Mouse (Mus musculus) liver, postnatal 0 days (tissue): ENCODE measurements around the gene Mras. TPM values are rescaled to one million over a fixed set of nuclear protein-coding genes. Genes with fewer than 3 reads are reported as not detected.

Source experiments
- ATAC-seq: fragments of 200-750 bp; cut with Nextera tagmentation; 2 replicates; pipeline ENCODE4 v1.8.0; 2017; ENCODE audit warnings: mild to moderate bottlenecking, moderate library complexity
- DNase-seq: peaks from one replicate; pipeline ENCODE4 v3.0.0-alpha.2; 2016
- H3K27ac ChIP-seq: fragments of 300-500 bp; sonication (generic); 2 replicates; pipeline ENCODE4 v1.5.1; 2014; ENCODE audit warnings: antibody characterized with exemption, moderate library complexity, mild to moderate bottlenecking, low read depth
- H3K27me3 ChIP-seq: fragments of 300-500 bp; sonication (generic); 2 replicates; pipeline ENCODE4 v1.6.1; 2014; ENCODE audit warnings: low read length, control low read depth, mixed read lengths; ENCODE audit not compliant: insufficient read depth
- H3K36me3 ChIP-seq: fragments of 300-500 bp; sonication (generic); replicated peaks from 2 replicates; pipeline ENCODE4 v1.6.1; 2014; ENCODE audit warnings: mild to moderate bottlenecking, control low read depth, low read length, moderate library complexity, mixed read lengths; ENCODE audit not compliant: insufficient read depth
- H3K4me1 ChIP-seq: fragments of 300-500 bp; sonication (generic); 2 replicates; pipeline ENCODE4 v1.6.1; 2014; ENCODE audit warnings: antibody characterized with exemption, mild to moderate bottlenecking, control low read depth; ENCODE audit not compliant: insufficient read depth
- H3K4me2 ChIP-seq: fragments of 300-500 bp; sonication (generic); 2 replicates; pipeline ENCODE4 v1.6.1; 2014; ENCODE audit warnings: low read depth, mild to moderate bottlenecking, low read length, moderate library complexity, mixed read lengths
- H3K4me3 ChIP-seq: fragments of 300-500 bp; sonication (generic); 2 replicates; pipeline ENCODE4 v1.5.1; 2014; ENCODE audit warnings: low read depth, low read length
- H3K9ac ChIP-seq: fragments of 300-500 bp; sonication (generic); replicated peaks from 2 replicates; pipeline ENCODE4 v1.6.1; 2014; ENCODE audit warnings: mild to moderate bottlenecking, moderate library complexity
- H3K9me3 ChIP-seq: fragments of 300-500 bp; sonication (generic); 2 replicates; pipeline ENCODE4 v1.6.1; 2016; ENCODE audit warnings: mild to moderate bottlenecking, control low read depth, low read length, mixed read lengths
- CTCF ChIP-seq: sonication (generic); IDR thresholded peaks from 2 replicates; pipeline ENCODE4 v1.5.1; 2016; ENCODE audit warnings: antibody characterized with exemption, low read depth
- EP300 ChIP-seq: IDR thresholded peaks from 2 replicates; pipeline ENCODE4 v1.6.1; 2016; ENCODE audit warnings: antibody characterized with exemption, low read depth, mild to moderate bottlenecking
- WGBS: fragments of 180-500 bp; shearing (Covaris S2); extraction: QIAGEN DNeasy Blood & Tissue Kit; methylation state at CpG from one replicate; pipeline ENCODE4 v1.1.7; 2014; ENCODE audit not compliant: insufficient replicate concordance; 5-methylcytosine and 5-hydroxymethylcytosine counted together
- polyA plus RNA-seq: library from polyadenylated mRNA; unstranded; fragments of >200 nt; fragmentation: Nextera tagmentation; extraction: Ambion mirVana; gene quantifications from 2 replicates; pipeline ENCODE4 v1.2.1, GENCODE M21; 2015

The Mras gene
- polyA plus RNA-seq, 1 experiment from 2014 or later, result 1.0 TPM

DNA sequence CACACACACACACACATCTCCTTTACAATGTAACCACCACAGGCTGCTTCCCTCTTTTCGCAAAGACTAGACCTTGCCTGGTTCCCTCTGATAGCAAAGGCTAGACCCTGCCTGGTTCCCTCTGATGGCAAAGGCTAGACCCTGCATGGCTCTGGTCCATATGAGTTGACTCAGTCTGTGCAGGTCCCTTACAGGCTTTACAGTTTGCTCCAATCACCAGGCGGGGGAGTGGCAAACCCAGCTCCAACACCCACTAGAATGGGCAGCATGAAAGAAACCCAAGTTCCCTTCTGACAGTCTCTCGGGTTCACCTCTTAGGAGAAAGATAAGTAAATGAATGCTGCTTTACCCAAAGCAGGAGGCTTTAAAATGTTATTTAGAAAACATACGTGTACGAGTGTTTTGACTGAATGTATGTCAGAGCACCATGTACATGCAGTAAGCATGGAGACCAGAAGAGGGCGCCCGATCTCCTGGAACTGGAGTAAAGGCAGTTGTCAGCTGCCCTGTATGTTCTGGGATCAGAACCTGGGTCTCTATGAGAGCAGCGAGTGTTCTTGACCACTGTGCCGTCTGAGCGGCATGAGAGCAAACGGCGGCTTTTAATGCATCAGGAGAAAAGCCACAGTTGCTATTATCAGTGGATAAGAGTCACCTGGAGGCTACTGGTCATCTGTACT is 21.5 kb upstream of the Mras start:
- Histone ChIP-seq H3K36me3 (no peaks in the 10 kb centered on the region), H3K9me3 (no peaks in the 10 kb centered on the region), H3K9ac (no peak overlapping the region), H3K4me3 (no peak overlapping the region), H3K4me2 (no peak overlapping the region), H3K4me1 (no peaks in the 10 kb centered on the region), H3K27ac (no peak overlapping the region), H3K27me3 (no peaks in the 10 kb centered on the region)
- peak; percentile 75 for DNase-seq
- TF ChIP-seq CTCF (peak; percentile 83), EP300 (no peak)
- ATAC-seq, result 0 out of 2 replicates have a peak, but pooled peaks have one; percentile 41
- WGBS, result 33% methylated on average over 12 of the region's 12 CpGs

DNA sequence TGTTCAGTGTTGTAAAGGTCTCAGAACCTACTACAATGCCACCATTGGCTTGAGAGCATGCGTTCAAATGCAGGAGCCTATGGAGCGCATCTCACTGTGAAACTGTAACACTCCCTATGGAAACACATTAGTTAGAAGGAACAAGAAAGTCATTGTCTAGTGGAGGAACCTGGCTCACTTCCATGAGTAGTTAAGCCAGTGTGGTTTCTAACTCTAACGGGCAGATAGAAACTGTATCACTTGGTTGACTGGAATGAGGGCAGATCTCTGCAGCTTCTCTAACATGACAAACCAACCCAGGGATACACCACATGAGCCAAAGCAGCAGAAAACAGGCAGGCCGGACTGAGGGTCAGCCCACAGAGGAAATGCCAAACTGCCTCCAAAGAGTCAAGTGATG is 17.0 kb upstream of the Mras start:
- no peaks in the 10 kb centered on the region for H3K36me3 ChIP-seq
- H3K27ac ChIP-seq, result no peak overlapping the region
- ATAC-seq, result no peak
- no peaks in the 10 kb centered on the region for H3K9me3 ChIP-seq
- no peaks in the 10 kb centered on the region for H3K4me1 ChIP-seq
- H3K27me3 ChIP-seq, result no peaks in the 10 kb centered on the region
- no peak for DNase-seq
- TF ChIP-seq CTCF (no peak), EP300 (no peak)
- WGBS, result 81% methylated on average over 4 of the region's 4 CpGs
- no peak overlapping the region for H3K4me3 ChIP-seq
- H3K9ac ChIP-seq, result no peak overlapping the region
- no peak overlapping the region for H3K4me2 ChIP-seq

DNA sequence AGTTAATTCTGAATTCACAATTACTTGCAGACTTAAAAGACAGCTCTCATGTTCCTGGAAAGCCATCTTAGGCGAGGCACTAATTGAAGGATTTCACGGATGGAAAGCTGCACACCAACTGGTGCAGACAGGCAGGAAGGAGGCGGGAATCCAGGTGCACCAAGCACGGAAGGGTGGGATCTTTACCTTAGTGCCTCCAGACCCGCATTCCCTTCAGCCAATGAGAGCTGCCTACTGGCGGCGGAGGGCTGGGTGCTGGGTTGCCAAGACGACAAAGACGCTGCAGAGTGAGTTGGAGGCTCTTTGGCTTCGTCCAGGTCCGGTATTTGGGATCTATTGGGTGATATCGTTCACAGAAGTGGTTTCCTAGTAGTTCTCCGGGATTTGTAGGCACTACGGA is 14.0 kb upstream of the Mras start, which contains the start of gene Nme9:
TSS of gene Nme9 (plus strand) at position 315 of the 400 bp plus-strand sequence.
- Histone ChIP-seq H3K36me3 (no peaks in the 10 kb centered on the region), H3K4me3 (no peak within 1 kb of the TSS), H3K27ac (no peak within 1 kb of the TSS), H3K9ac (no peak within 1 kb of the TSS), H3K4me1 (no peaks in the 10 kb centered on the region), H3K4me2 (no peak within 1 kb of the TSS), H3K27me3 (no peaks in the 10 kb centered on the region), H3K9me3 (no peaks in the 10 kb centered on the region)
- 10% methylated on average over 14 of the region's 14 CpGs for WGBS
- TF ChIP-seq CTCF, result no peak
- DNase-seq (no peak), ATAC-seq (no peak)

DNA sequence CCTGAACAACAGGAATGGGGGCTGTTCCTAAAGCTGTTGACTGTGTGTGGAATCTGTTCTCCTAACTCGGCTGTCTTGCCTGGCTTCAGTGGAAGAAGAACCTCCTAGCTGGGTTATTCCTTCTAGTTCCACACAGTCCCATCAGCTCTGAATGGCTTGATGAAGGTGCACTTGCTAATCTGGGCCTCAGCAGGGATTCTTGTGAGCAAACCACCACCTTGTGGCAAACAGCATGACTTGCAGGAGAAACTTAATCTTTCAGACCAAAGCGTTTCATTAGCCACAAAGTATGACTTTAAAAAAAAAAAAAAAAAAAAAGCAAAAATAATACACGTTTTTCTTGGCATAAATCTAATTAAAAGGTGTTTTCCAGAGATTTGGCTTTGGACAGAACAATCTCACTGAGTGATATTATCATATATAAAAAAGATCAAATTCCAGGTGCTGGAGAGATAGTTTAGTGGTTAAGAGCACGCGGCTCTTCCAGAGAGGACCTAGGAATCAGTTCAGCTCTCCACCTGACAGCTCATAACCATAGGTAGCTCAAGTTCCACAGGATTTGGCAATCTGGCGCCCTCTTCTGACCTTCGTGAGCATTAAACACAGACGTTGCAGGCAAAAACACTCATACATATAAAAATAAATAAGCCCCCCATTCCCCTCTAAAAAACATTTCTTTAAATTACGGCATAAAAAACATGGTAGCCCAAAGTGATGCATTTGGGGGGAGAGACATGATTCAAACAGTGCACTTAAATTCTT is 12.9 kb upstream of the Mras start:
- no peak overlapping the region for H3K4me2 ChIP-seq
- no peaks in the 10 kb centered on the region for H3K27me3 ChIP-seq
- H3K27ac ChIP-seq, result no peak overlapping the region
- 42% methylated on average over 9 of the region's 9 CpGs for WGBS
- no peak for ATAC-seq
- no peak overlapping the region for H3K4me3 ChIP-seq
- TF ChIP-seq CTCF (peak; percentile 38), EP300 (no peak)
- H3K4me1 ChIP-seq, result no peaks in the 10 kb centered on the region
- H3K9me3 ChIP-seq, result no peaks in the 10 kb centered on the region
- DNase-seq, result no peak
- no peak overlapping the region for H3K9ac ChIP-seq
- H3K36me3 ChIP-seq, result no peaks in the 10 kb centered on the region

DNA sequence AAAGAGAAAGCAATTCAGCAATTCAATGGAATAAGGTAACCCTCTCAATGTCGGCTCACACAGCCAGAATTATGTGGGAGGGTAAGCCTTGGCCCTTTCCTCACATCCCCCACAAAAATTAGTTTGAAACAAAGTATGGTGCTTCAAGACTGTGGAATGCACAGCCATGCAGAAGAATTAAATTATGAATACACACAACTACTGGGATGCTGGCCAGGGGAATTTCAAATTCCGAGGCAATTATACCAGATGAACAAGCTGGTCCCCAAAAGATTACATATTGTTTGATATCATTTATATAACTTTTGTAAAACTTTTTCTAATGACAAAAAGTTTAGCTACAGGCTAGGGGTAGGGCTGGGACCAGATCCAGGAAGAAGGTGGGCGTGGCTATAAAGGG is 10.1 kb upstream of the Mras start:
- Histone ChIP-seq H3K9ac (no peak overlapping the region), H3K4me1 (no peaks in the 10 kb centered on the region), H3K36me3 (no peaks in the 10 kb centered on the region), H3K27ac (no peak overlapping the region), H3K4me3 (no peak overlapping the region), H3K9me3 (no peaks in the 10 kb centered on the region), H3K27me3 (no peaks in the 10 kb centered on the region), H3K4me2 (no peak overlapping the region)
- TF ChIP-seq EP300, result no peak
- no peak for TF ChIP-seq CTCF
- DNase-seq (no peak), ATAC-seq (no peak)
- 80% methylated on average over 3 of the region's 3 CpGs for WGBS

DNA sequence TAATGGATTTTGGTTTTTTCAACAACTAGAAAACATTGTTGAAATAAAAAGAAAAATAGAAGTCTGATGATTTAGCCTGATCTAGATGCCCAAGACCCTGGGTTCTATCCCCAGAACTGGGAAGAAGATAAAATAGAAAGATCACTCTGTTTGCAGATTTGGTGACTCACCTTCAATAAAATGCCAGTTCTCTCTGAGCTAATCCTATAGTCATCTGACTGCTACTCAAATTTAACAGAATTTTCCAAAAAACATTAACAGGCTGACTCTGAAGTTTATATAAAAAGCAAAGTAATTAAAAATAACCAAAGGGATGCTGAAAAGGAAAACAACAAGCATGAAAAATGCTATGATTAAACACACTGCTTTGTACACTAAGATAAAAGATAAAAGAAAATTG is 9.1 kb upstream of the Mras start:
- TF ChIP-seq EP300, result no peak
- TF ChIP-seq CTCF, result no peak
- no peaks in the 10 kb centered on the region for H3K36me3 ChIP-seq
- H3K4me1 ChIP-seq, result no peaks in the 10 kb centered on the region
- no peaks in the 10 kb centered on the region for H3K9me3 ChIP-seq
- H3K27ac ChIP-seq, result no peak overlapping the region
- no peaks in the 10 kb centered on the region for H3K27me3 ChIP-seq
- ATAC-seq, result no peak
- H3K4me3 ChIP-seq, result no peak overlapping the region
- H3K9ac ChIP-seq, result no peak overlapping the region
- H3K4me2 ChIP-seq, result no peak overlapping the region
- no peak for DNase-seq
